Mouse (Mus musculus) hindbrain, postnatal 0 days (tissue): ENCODE data around the gene Dnm1. TPM values are rescaled to one million over a fixed set of nuclear protein-coding genes. Genes with fewer than 3 reads are reported as not detected.
A peak's percentile ranks its signal among the peaks of the same experiment; 100 is the strongest.

Experiments used
- ATAC-seq: fragments of 200-750 bp; cut with Nextera tagmentation; 2 replicates; pipeline ENCODE4 v1.8.0; 2017; ENCODE audit warnings: mild to moderate bottlenecking, moderate TSS enrichment, moderate library complexity
- DNase-seq: peaks from one replicate; pipeline ENCODE4 v3.0.0-alpha.2; 2015; ENCODE audit warnings: low spot score
- H3K27ac ChIP-seq: fragments of 300-500 bp; sonication (generic); 2 replicates; pipeline ENCODE4 v1.5.1; 2014; ENCODE audit warnings: mild to moderate bottlenecking
- H3K27me3 ChIP-seq: fragments of 300-500 bp; sonication (generic); 2 replicates; pipeline ENCODE4 v1.6.1; 2014; ENCODE audit warnings: low read length, mixed read lengths; ENCODE audit not compliant: insufficient read depth
- H3K36me3 ChIP-seq: fragments of 300-500 bp; sonication (generic); 2 replicates; pipeline ENCODE4 v1.6.1; 2014; ENCODE audit warnings: low read length, mixed read lengths; ENCODE audit not compliant: insufficient read depth
- H3K4me1 ChIP-seq: fragments of 300-500 bp; sonication (generic); 2 replicates; pipeline ENCODE4 v1.6.1; 2014; ENCODE audit warnings: antibody characterized with exemption, low read length, mixed read lengths; ENCODE audit not compliant: insufficient read depth
- H3K4me2 ChIP-seq: fragments of 300-500 bp; sonication (generic); 2 replicates; pipeline ENCODE4 v1.6.1; 2014; ENCODE audit warnings: low read depth, mild to moderate bottlenecking, low read length, moderate library complexity, mixed read lengths
- H3K4me3 ChIP-seq: fragments of 300-500 bp; sonication (generic); 2 replicates; pipeline ENCODE4 v1.5.1; 2014; ENCODE audit warnings: low read length
- H3K9ac ChIP-seq: fragments of 300-500 bp; sonication (generic); replicated peaks from 2 replicates; pipeline ENCODE4 v1.6.1; 2014; ENCODE audit warnings: mild to moderate bottlenecking, low read length, moderate library complexity, mixed read lengths
- H3K9me3 ChIP-seq: fragments of 300-500 bp; sonication (generic); 2 replicates; pipeline ENCODE4 v1.6.1; 2016; ENCODE audit warnings: low read length, mixed read lengths
- CTCF ChIP-seq: IDR thresholded peaks from 2 replicates; pipeline ENCODE4 v1.5.1; 2016; ENCODE audit warnings: antibody characterized with exemption, control low read depth, low read depth
- WGBS: fragments of 180-500 bp; shearing (Covaris S2); extraction: QIAGEN DNeasy Blood & Tissue Kit; methylation state at CpG from one replicate; pipeline ENCODE4 v1.1.7; 2014; 5-methylcytosine and 5-hydroxymethylcytosine counted together
- polyA plus RNA-seq: library from polyadenylated mRNA; unstranded; fragments of >200 nt; fragmentation: Nextera tagmentation; extraction: Ambion mirVana; gene quantifications from 2 replicates; pipeline ENCODE4 v1.2.1, GENCODE M21; 2015
- total RNA-seq: library from RNA; depleted of rRNA; stranded (reverse); fragments of >200 nt; gene quantifications from 2 replicates; pipeline ENCODE4 v1.2.3, GENCODE M21; 2014

The Dnm1 gene
- total and polyA plus RNA-seq, 2 experiments from 2014 or later = 96.9 to 190 TPM

- Histone ChIP-seq H3K27ac (no peak overlapping the region), H3K9ac (no peak overlapping the region), H3K4me2 (no peak overlapping the region), H3K4me3 (no peak overlapping the region), H3K27me3 (peaks cover under 1% of the 10 kb centered on the region; the same call in 1 of the 2 replicates), H3K4me1 (0 out of 2 replicates have a peak, but pooled peaks cover 3% of the 10 kb centered on the region), H3K9me3 (no peaks in the 10 kb centered on the region), H3K36me3 (no peaks in the 10 kb centered on the region)
- TF ChIP-seq CTCF = no peak
- WGBS = 78% methylated on average over 10 of the region's 10 CpGs
- DNase-seq (no peak), ATAC-seq (no peak)
These were observed 3.1 kb upstream of the Dnm1 start for GRCm38 (mm10) chr2:32356216-32356615.

DNA sequence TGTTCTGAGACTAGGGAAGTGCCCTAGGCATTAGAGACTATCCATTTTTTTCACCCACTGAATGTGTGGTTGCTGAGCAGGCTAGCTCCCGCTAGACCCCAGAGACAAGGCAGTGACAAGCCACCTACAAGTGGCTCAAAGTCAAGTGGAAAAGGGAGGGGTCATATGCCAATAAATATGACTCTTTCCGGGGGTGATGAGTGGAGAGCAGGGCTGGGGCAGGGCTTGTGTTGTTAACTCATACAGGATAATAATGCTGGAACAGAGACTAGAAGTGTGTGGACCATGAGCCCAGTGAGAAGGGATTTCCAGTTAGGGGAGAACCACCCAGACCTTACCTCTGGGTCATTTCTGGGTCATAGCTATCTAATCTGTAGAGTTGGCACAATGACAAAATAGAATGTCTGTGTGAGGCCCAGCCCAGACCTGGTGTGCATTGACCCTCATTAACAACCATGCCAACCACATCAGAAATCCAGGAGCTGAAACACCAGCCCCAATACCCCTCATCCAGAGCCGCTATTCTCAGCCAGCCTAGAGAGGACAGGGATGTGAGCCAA, 1.3 kb upstream of the Dnm1 start:
- Histone ChIP-seq H3K4me3 (no peak overlapping the region), H3K4me1 (peaks cover 4% of the 10 kb centered on the region; the same call in 1 of the 2 replicates), H3K27ac (no peak overlapping the region), H3K36me3 (no peaks in the 10 kb centered on the region), H3K9ac (no peak overlapping the region), H3K9me3 (no peaks in the 10 kb centered on the region), H3K27me3 (no peaks in the 10 kb centered on the region), H3K4me2 (no peak overlapping the region)
- no peak for TF ChIP-seq CTCF
- 87% methylated on average over 3 of the region's 3 CpGs for WGBS
- no peak for DNase-seq
- ATAC-seq = no peak

DNA sequence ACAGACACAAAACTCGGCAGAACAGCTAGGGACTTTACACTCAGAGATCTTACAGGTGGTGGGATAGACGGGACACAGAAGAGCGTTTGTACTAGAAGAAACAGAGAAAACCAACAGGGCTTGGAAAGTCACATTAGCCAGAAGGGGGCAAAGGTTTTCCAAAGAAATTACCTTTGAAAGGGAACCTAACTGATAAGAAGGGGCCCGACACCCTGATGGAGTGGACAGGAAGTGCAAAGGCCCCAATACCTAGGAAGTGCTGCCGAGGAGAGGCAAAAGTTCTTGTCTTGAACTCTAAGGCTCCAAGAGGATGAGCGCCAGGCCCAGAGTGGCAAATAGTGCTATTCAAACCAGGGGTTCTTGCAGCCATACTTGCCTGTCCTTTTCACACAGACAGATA, 698 bp upstream of the Dnm1 start:
- no peak overlapping the region for H3K4me3 ChIP-seq
- 78% methylated on average over 6 of the region's 6 CpGs for WGBS
- H3K4me2 ChIP-seq = no peak overlapping the region; the same call in 1 of the 2 replicates

GRCm38 (mm10) chr2:32352151-32353006, 759 bp downstream of the Dnm1 start, which contains the start of gene Ciz1:
Gene Ciz1, plus strand, starts transcription at chr2:32352327.
- Histone ChIP-seq H3K4me1 (peaks cover 4% of the 10 kb centered on the region; the same call in 1 of the 2 replicates), H3K9me3 (no peaks in the 10 kb centered on the region), H3K4me2 (peak within 1 kb of the TSS; percentile 66), H3K4me3 (peak within 1 kb of the TSS; percentile 66), H3K9ac (peak within 1 kb of the TSS; percentile 85), H3K27ac (peak within 1 kb of the TSS; percentile 96), H3K27me3 (no peaks in the 10 kb centered on the region), H3K36me3 (no peaks in the 10 kb centered on the region)
- DNase-seq = peak; percentile 80
- 2% methylated on average over 40 of the region's 52 CpGs for WGBS
- TF ChIP-seq CTCF = no peak
- peak; percentile 68 for ATAC-seq

More for the DNA sequence above, 698 bp upstream of the Dnm1 start:
- TF ChIP-seq CTCF = no peak
- no peak overlapping the region for H3K9ac ChIP-seq
- H3K9me3 ChIP-seq = no peaks in the 10 kb centered on the region
- no peak for DNase-seq
- H3K27ac ChIP-seq = no peak overlapping the region
- H3K4me1 ChIP-seq = peaks cover 4% of the 10 kb centered on the region; the same call in 1 of the 2 replicates
- ATAC-seq = no peak
- H3K36me3 ChIP-seq = no peaks in the 10 kb centered on the region
- H3K27me3 ChIP-seq = no peaks in the 10 kb centered on the region

DNA sequence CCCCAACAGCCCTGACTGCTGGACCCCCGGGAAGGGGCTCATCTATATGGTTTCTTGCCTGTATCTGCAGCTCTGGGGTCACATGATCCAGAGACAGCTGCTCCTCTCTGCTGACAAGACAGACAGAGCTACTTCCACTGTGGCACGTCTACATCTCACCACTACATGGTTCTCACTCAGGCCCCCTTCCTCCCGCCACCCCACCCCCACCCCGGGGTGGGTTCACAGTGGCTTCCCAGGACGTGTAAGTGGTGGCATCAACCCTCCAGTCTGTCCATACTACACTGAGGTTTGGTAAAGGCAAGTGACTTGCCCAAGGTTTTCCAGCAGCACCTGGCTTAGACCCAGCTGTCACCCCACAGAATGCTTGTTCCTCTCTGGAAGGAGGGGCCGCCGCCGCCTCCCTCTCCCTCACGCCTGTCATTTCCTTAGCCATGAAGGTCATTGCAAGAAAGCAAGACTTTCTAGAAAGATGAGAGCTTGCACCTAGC, 1.6 kb downstream of the Dnm1 start:
- Histone ChIP-seq H3K27me3 (no peaks in the 10 kb centered on the region), H3K9me3 (no peaks in the 10 kb centered on the region), H3K27ac (peak overlapping the region; percentile 96), H3K4me1 (peaks cover 4% of the 10 kb centered on the region; the same call in 1 of the 2 replicates), H3K4me2 (peak overlapping the region; percentile 66), H3K9ac (peak overlapping the region; percentile 85), H3K36me3 (no peaks in the 10 kb centered on the region), H3K4me3 (peak overlapping the region; percentile 66)
- TF ChIP-seq CTCF = no peak
- ATAC-seq (peak; percentile 10; the same call in 1 of the 2 replicates), DNase-seq (no peak)
- WGBS = 40% methylated on average over 9 of the region's 9 CpGs

DNA sequence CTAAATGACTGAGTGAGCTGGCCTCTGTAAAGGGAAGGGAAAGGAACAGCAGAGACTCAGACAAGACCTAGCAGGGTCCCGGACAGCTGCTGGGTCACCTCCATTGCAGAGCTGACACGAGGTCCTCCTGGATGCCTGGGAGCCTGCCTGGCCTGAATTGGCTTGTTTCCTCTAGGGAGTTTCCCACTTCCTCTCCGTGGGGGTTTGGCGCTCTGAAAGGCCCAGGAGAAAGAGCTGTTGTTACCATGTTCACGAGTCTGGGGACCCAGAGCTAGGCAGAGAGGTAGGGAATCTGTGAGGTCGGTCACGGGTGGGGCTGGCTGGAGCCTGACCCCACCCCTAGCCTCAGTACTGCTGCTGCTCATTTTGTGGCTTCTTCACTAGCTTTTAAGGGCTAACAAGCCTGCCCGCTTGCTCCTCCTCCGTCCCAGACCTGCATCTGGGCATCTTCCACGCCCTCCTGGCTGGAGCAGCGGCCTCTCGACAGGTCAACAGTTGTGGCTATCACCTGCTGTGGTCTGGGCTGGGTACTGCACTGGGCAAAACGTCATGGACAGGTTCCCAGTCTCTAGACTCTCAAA, 2.6 kb downstream of the Dnm1 start:
- H3K27ac ChIP-seq = peak overlapping the region; percentile 96; the same call in 1 of the 2 replicates
- no peak overlapping the region for H3K4me3 ChIP-seq
- H3K9ac ChIP-seq = peak overlapping the region; percentile 41; the same call in 1 of the 2 replicates
- peaks cover 4% of the 10 kb centered on the region; the same call in 1 of the 2 replicates for H3K4me1 ChIP-seq
- no peaks in the 10 kb centered on the region for H3K36me3 ChIP-seq
- peak overlapping the region; percentile 66 for H3K4me2 ChIP-seq
- ATAC-seq = no peak
- no peak for TF ChIP-seq CTCF
- no peaks in the 10 kb centered on the region for H3K9me3 ChIP-seq
- H3K27me3 ChIP-seq = no peaks in the 10 kb centered on the region
- DNase-seq = no peak
- WGBS = 45% methylated on average over 13 of the region's 13 CpGs
